Mouse (Mus musculus): ENCODE data around the gene Pou2f3. TPM values are rescaled to one million over a fixed set of nuclear protein-coding genes. Genes with fewer than 3 reads are reported as not detected.

Gene Pou2f3
- total RNA-seq, 2 experiments from 2014 or later: not detected

DNA sequence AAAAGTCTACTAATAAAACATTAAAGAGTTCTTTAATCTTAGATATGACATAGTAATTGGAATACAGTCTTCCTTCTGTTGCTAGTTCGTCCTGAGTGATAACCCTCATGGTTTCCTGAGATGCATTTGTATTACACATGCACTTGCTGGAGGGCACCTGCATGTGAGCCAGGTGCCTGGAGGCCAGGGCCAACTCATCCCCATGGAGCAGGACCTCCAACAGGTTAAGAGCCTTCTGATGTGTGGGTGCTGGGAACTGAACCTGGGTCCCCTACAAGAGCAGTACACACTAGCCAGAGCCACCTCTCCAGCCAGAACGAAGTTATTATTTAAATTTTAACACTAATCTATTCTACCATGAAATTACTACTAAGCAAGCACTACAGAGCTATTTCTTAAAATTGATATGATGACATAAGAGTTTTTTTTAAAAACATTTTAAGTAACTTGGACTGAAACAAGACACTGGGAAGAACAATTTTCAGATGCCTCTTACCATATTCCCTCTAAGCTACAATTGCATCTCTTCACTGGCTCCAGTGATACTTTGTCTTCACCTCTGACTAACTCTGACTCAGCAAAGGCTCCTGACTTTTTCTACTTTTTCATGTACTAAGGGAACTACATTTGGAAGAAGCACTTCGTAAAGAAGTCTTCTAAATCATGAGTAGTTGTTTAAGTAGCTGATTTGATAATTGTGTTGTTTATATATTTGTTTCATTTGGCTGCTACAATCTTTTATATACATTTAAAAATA, 112.2 kb downstream of the Pou2f3 start:
- ATAC-seq (replicated peaks; ENCODE audit: low FRiP score, poor library complexity, severe bottlenecking): no peak

DNA sequence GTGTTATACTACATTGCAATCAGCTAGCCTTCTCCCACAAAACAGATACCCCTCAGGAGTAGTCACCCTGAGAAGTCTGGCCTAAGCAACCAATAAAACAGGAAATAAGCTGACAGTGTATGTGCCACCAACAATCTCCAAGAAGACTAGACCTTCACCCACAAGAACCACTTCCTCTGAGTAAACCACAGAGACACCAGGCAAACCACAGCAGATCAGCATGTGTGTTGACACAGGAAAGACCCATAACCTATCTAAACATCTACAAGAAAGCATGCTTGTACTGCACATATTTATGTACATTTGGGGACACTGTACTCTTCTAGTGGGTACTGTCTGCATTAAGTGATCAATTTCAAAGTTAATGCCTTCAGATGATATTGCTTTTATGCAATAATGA, 113.8 kb downstream of the Pou2f3 start:
- ATAC-seq (replicated peaks; ENCODE audit: low FRiP score, poor library complexity, severe bottlenecking): no peak

DNA sequence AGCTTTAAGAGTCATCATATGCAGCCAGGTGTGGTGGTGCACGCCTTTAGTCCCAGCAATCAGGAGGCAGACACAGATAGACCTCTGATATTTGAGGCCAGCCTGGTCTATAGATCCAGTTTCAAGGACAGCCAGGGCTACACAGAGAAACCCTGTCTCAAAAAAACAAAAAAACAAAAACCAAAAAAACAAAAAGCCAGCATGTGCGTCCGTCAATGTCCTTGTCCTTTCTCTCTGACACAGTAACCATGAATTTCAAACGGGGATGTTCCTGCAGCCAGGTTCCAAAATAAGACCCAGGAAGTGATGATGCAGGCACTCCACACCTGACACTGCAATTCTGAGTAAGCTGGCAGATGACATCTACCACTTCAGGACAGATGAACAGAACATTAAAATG, 115.3 kb downstream of the Pou2f3 start:
- ATAC-seq (replicated peaks; ENCODE audit: low FRiP score, poor library complexity, severe bottlenecking): no peak

- no peak for ATAC-seq (replicated peaks; ENCODE audit: low FRiP score, poor library complexity, severe bottlenecking)
Measured at GRCm38 (mm10) chr9:43093803-43094202, 116.4 kb downstream of the Pou2f3 start.

DNA sequence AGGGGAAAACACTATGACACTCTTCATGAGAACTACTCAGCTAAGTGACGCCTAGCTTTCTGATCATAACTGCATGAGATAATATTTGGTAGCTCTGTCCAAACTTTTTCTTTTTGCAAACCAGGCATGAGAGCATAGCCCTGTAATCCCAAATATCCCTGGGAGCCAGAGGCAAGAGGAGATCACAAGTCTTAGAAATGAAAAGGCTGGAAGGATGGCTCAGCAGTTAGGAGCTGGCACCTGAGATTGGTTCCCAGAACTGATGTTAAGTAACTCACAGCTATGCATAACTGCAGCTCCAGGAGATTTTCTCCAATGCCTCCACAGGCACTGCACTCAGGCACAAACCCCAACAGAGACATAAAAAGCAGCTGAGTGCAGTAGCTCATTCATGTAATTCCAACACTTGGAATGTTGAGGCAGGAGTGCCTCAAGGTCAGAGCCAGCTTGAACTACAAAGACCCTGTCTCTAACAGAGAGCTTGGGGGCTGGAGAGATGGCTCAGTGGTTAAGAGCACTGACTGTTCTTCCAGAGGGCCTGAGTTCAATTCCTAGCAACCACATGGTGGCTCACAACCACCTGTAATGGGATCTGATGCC, 124.4 kb downstream of the Pou2f3 start:
- ATAC-seq (replicated peaks; ENCODE audit: low FRiP score, poor library complexity, severe bottlenecking): no peak

- no peak for ATAC-seq (replicated peaks; ENCODE audit: low FRiP score, poor library complexity, severe bottlenecking)
Measured at GRCm38 (mm10) chr9:43084496-43085362, 125.4 kb downstream of the Pou2f3 start.

GRCm38 (mm10) chr9:43083441-43084055, 126.6 kb downstream of the Pou2f3 start:
- ATAC-seq (replicated peaks; ENCODE audit: low FRiP score, poor library complexity, severe bottlenecking): no peak

DNA sequence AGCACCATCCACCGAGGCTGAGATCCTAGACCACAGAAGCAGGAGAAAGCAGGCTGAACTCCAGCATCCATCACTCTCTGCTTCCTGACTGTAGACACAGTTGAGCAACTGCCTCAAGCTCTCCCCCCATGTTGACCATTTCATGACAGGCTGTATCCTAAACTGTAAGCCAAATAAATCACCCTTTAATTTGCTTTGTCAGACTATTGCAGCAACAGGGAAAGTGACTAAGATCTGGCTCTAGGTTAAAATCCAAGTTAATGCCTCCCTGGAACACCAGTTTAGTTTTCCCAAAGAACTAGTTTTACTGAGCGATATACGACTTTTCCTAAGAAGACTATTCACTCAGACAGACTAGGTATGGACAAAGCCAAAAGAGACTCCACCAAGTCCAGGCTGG, 131.5 kb downstream of the Pou2f3 start:
- ATAC-seq (replicated peaks; ENCODE audit: low FRiP score, poor library complexity, severe bottlenecking): no peak

DNA sequence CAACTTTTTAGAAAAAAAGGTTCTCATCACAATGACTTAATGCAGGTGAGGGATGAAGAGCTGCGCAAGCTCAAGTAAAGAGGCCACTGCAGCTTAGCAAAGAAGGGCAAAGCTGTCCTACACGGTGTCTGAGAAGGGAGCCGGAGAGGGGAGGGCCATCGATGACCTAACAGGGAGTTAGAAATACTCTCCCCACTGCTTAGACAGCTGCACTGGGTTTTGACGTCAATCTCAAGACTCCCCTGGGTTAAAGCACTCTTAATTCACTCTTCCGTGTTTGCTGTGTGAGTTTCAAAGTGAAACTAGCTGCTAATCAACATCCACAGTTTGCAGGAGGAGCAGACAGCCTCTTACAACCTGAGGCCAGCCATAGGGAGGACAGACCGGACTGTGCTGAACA, 134.0 kb downstream of the Pou2f3 start:
- no peak for ATAC-seq (replicated peaks; ENCODE audit: low FRiP score, poor library complexity, severe bottlenecking)

DNA sequence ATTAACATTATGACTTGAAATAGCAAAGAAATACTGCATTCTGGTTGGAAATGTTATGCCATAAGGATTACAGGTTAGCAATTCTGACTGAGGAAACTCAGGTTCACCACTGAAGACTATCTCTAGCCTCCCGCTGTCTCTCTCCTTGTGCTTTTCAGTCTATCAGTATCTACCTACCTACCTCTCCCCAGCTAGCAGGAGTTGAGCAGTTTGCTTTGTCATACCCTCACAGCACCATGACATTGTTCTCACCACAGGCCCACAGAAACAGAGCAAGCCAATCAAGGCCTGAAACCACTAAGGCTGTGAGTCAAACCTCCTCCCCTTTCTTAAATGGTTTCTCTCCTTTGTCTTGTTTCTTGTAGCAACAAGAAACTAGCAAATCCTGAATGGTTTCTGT, 135.6 kb downstream of the Pou2f3 start:
- no peak for ATAC-seq (replicated peaks; ENCODE audit: low FRiP score, poor library complexity, severe bottlenecking)

Other genes with a start within 250 kb of the Pou2f3 start
- 139 and 161 TPM in 2 replicates for gene Arhgef12, start 103.1 kb downstream of the Pou2f3 start, total RNA-seq (2015; ENCODE audit: low replicate concordance)
- gene Arhgef12, start 103.1 kb downstream of the Pou2f3 start, total RNA-seq (2017; ENCODE audit: low replicate concordance): 204 and 206 TPM in 2 replicates
- 12.2 TPM in 1 of 2 replicates, not detected in the other for gene Tmem136, start 93.8 kb downstream of the Pou2f3 start, total RNA-seq (2015; ENCODE audit: low replicate concordance)
- gene Tmem136, start 93.8 kb downstream of the Pou2f3 start, total RNA-seq (2017; ENCODE audit: low replicate concordance): 0.77 TPM in 1 of 2 replicates, not detected in the other
- 8.3 and 38.6 TPM in 2 replicates for gene Oaf, start 29.5 kb upstream of the Pou2f3 start, total RNA-seq (2015; ENCODE audit: low replicate concordance)
- 5.1 and 14.5 TPM in 2 replicates for gene Oaf, start 29.5 kb upstream of the Pou2f3 start, total RNA-seq (2017; ENCODE audit: low replicate concordance)
- not detected in 2 replicates for gene Trim29, start 100.5 kb upstream of the Pou2f3 start, total RNA-seq (2015; ENCODE audit: low replicate concordance)
- not detected in 2 replicates for gene Trim29, start 100.5 kb upstream of the Pou2f3 start, total RNA-seq (2017; ENCODE audit: low replicate concordance)

All from erythroid progenitor cell, adult 5-6 weeks (primary cell).